Mouse (Mus musculus) myocyte (in vitro differentiated cells): ENCODE data around the gene Asf1a. TPM values are rescaled to one million over a fixed set of nuclear protein-coding genes. Genes with fewer than 3 reads are reported as not detected.
"Not testable (repeated sequence)": the region's sequence is repeated elsewhere in the genome, so short reads cannot be mapped to it uniquely, and the experiment has no call there.

Experiments
- H3K27me3 ChIP-seq: one replicate; pipeline ENCODE4 v1.6.1; 2011; ENCODE audit not compliant: control insufficient read depth, insufficient read depth, insufficient read length
- H3K36me3 ChIP-seq: one replicate; pipeline ENCODE4 v1.6.1; 2011; ENCODE audit not compliant: control insufficient read depth, insufficient read depth
- H3K4me2 ChIP-seq: one replicate; pipeline ENCODE4 v1.6.1; 2011; ENCODE audit warnings: low read depth, control low read depth
- H3K4me3 ChIP-seq: one replicate; pipeline ENCODE4 v1.5.1; 2011; ENCODE audit warnings: mild to moderate bottlenecking, control low read depth, moderate library complexity
- H3K79me2 ChIP-seq: one replicate; pipeline ENCODE4 v1.6.1; 2011; ENCODE audit not compliant: control insufficient read depth, insufficient read depth
- H3ac ChIP-seq: one replicate; pipeline ENCODE4 v1.6.1; 2011; ENCODE audit not compliant: control insufficient read depth, insufficient read length
- CEBPB ChIP-seq: IDR thresholded peaks from 2 replicates; pipeline ENCODE4 v1.6.1; 2011; ENCODE audit warnings: mild to moderate bottlenecking, moderate library complexity; ENCODE audit not compliant: poor library complexity, insufficient read depth, severe bottlenecking
- E2F4 ChIP-seq: IDR thresholded peaks from one replicate; pipeline ENCODE4 v1.6.1; 2011; ENCODE audit warnings: mild to moderate bottlenecking, control low read depth, moderate library complexity; ENCODE audit not compliant: insufficient read depth
- MAX ChIP-seq: IDR thresholded peaks from one replicate; pipeline ENCODE4 v1.6.1; 2011; ENCODE audit warnings: low read depth, mild to moderate bottlenecking, control low read depth
- MYOD1 ChIP-seq, 3 experiments: IDR thresholded peaks; one replicate each; pipeline ENCODE4 v1.6.1; 2011; ENCODE audit warnings: control low read depth in 2 of 3, low read depth in 2 of 3, mild to moderate bottlenecking in 2 of 3, moderate library complexity in 1 of 3; ENCODE audit not compliant: insufficient read length in 2 of 3, control insufficient read depth in 1 of 3
- MYOG ChIP-seq, 3 experiments: IDR thresholded peaks; one replicate each; pipeline ENCODE4 v1.6.1; 2011; ENCODE audit warnings: control low read depth in 2 of 3, low read depth in 2 of 3, mild to moderate bottlenecking in 2 of 3; ENCODE audit not compliant: insufficient read length in 2 of 3, control insufficient read depth in 1 of 3, insufficient read depth in 1 of 3
- POLR2A ChIP-seq: IDR thresholded peaks from one replicate; pipeline ENCODE4 v1.6.1; 2011; ENCODE audit warnings: low read depth, mild to moderate bottlenecking, control low read depth, moderate library complexity; ENCODE audit not compliant: insufficient read length
- POLR2AphosphoS2 ChIP-seq: IDR thresholded peaks from one replicate; pipeline ENCODE4 v1.6.1; 2011; ENCODE audit warnings: low read depth, control low read depth; ENCODE audit not compliant: insufficient read length
- REST ChIP-seq: IDR thresholded peaks from one replicate; pipeline ENCODE4 v1.6.1; 2011; ENCODE audit warnings: mild to moderate bottlenecking, control low read depth, moderate library complexity; ENCODE audit not compliant: insufficient read depth, insufficient read length
- SRF ChIP-seq: IDR thresholded peaks from one replicate; pipeline ENCODE4 v1.6.1; 2011; ENCODE audit warnings: low read depth; ENCODE audit not compliant: control insufficient read depth, insufficient read length
- TCF12 ChIP-seq: IDR thresholded peaks from one replicate; pipeline ENCODE4 v1.6.1; 2011; ENCODE audit warnings: mild to moderate bottlenecking, control low read depth; ENCODE audit not compliant: poor library complexity, insufficient read depth, severe bottlenecking
- TCF3 ChIP-seq: IDR thresholded peaks from one replicate; pipeline ENCODE4 v1.6.1; 2011; ENCODE audit warnings: low read depth, control low read depth; ENCODE audit not compliant: insufficient read length
- USF1 ChIP-seq: IDR thresholded peaks from one replicate; pipeline ENCODE4 v1.6.1; 2011; ENCODE audit warnings: low read depth, mild to moderate bottlenecking, control low read depth, moderate library complexity
- polyA plus RNA-seq: library from polyadenylated mRNA; unstranded; fragments of >200 nt; fragmentation: generic; extraction: Trizol; gene quantifications from one replicate; pipeline ENCODE4 v1.2.1, GENCODE M21; 2012; ENCODE audit warnings: missing spikeins

The Asf1a gene
- polyA plus RNA-seq, 1 experiment, result 14.2 TPM

GRCm38 (mm10) chr10:53635246-53635971 is 38.9 kb downstream of the Asf1a start:
- TF ChIP-seq TCF12 (no peak), SRF (no peak), USF1 (no peak), MYOG (IDR thresholded peaks at IDR 0.05; ENCODE audit: control insufficient read depth in 1 of 3, insufficient read depth in 1 of 3, insufficient read length in 2 of 3, low read depth in 2 of 3) (no peak), MYOD1 (IDR thresholded peaks at IDR 0.05; ENCODE audit: control insufficient read depth in 1 of 3, insufficient read length in 2 of 3, low read depth in 2 of 3) (no peak), POLR2AphosphoS2 (no peak), TCF3 (no peak), CEBPB (no peak), MAX (no peak), REST (no peak), POLR2A (no peak), E2F4 (no peak)
- Histone ChIP-seq H3K27me3 (no peaks in the 10 kb centered on the region), H3K4me3 (no peak overlapping the region), H3ac (no peak overlapping the region), H3K4me2 (no peak overlapping the region), H3K36me3 (no peaks in the 10 kb centered on the region), H3K79me2 (no peaks in the 10 kb centered on the region)

- Histone ChIP-seq H3K79me2 (no peaks in the 10 kb centered on the region), H3ac (no peak overlapping the region), H3K4me2 (no peak overlapping the region), H3K4me3 (no peak overlapping the region), H3K36me3 (no peaks in the 10 kb centered on the region), H3K27me3 (no peaks in the 10 kb centered on the region)
- TF ChIP-seq CEBPB (no peak), E2F4 (no peak), POLR2AphosphoS2 (no peak), REST (no peak), MAX (no peak), SRF (no peak), USF1 (no peak), TCF12 (no peak), MYOG (IDR thresholded peaks at IDR 0.05; ENCODE audit: control insufficient read depth in 1 of 3, insufficient read depth in 1 of 3, insufficient read length in 2 of 3, low read depth in 2 of 3) (no peak), POLR2A (no peak), MYOD1 (IDR thresholded peaks at IDR 0.05; ENCODE audit: control insufficient read depth in 1 of 3, insufficient read length in 2 of 3, low read depth in 2 of 3) (no peak), TCF3 (no peak)
Measured at GRCm38 (mm10) chr10:53641507-53641906, 45.0 kb downstream of the Asf1a start.

DNA sequence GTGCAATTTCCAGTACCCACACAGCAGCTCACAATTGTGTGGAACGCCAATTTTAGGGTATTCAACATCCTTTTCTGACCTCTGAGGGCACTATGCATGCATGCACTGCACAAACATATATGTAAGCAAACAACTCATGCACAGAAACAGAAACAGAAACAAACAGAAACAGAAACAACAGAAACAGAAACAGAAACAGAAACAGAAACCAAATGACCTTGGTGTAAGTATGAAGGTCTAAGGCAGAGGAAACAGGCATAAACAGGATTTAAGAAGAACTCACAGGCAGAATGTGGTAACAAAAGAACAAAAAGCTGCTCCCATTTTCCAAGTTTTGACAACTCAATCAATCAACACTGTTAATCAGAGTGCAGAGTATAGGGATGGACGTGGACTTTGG is 54.1 kb downstream of the Asf1a start:
- no peak overlapping the region for H3K4me2 ChIP-seq
- no peak overlapping the region for H3ac ChIP-seq
- no peaks in the 10 kb centered on the region for H3K79me2 ChIP-seq
- H3K36me3 ChIP-seq, result no peaks in the 10 kb centered on the region
- H3K27me3 ChIP-seq, result no peaks in the 10 kb centered on the region
- H3K4me3 ChIP-seq, result no peak overlapping the region
- no peak for TF ChIP-seq TCF12
- TF ChIP-seq POLR2A, result no peak
- TF ChIP-seq USF1, result no peak
- no peak for TF ChIP-seq POLR2AphosphoS2
- no peak for TF ChIP-seq MYOD1 (IDR thresholded peaks at IDR 0.05; ENCODE audit: control insufficient read depth in 1 of 3, insufficient read length in 2 of 3, low read depth in 2 of 3)
- no peak for TF ChIP-seq REST
- TF ChIP-seq CEBPB, result no peak
- no peak for TF ChIP-seq E2F4
- no peak for TF ChIP-seq SRF
- TF ChIP-seq TCF3, result no peak
- TF ChIP-seq MYOG (IDR thresholded peaks at IDR 0.05; ENCODE audit: control insufficient read depth in 1 of 3, insufficient read depth in 1 of 3, insufficient read length in 2 of 3, low read depth in 2 of 3), result no peak
- TF ChIP-seq MAX, result no peak

DNA sequence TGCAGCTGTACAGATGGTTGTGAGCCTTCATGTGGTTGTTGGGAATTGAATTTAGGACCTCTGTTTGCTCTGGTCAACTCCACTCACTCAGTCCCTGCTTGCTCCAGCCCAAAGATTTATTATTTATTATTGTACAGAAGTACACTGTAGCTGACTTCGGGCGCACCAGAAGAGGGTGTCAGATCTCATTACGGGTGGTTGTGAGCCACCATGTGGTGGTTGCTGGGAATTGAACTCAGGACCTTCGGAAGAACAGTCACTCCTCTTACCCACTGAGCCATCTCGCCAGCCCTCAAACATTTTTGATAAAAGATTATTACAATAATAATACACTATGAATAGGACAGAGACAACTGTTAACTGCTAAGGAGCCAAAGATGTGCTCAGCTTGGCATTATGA is 57.7 kb downstream of the Asf1a start:
- H3K36me3 ChIP-seq, H3K79me2 ChIP-seq, H3K4me3 ChIP-seq, H3ac ChIP-seq, H3K27me3 ChIP-seq, H3K4me2 ChIP-seq: not testable (repeated sequence)

Other genes with a start within 250 kb of the Asf1a start
- gene Cep85l, start 216.8 kb upstream of the Asf1a start, polyA plus RNA-seq, result 0.72 TPM
- 3.0 TPM for gene Mcm9, start 33.7 kb downstream of the Asf1a start, polyA plus RNA-seq
- gene Fam184a, start 154.4 kb downstream of the Asf1a start, polyA plus RNA-seq, result not detected